Mouse (Mus musculus) cerebellum, adult 11 months (tissue): ENCODE results near the gene Cyp1b1.

Experiments used
- DNase-seq: peaks from one replicate; pipeline ENCODE4 v3.0.0; 2022

Gene Cyp1b1

DNA sequence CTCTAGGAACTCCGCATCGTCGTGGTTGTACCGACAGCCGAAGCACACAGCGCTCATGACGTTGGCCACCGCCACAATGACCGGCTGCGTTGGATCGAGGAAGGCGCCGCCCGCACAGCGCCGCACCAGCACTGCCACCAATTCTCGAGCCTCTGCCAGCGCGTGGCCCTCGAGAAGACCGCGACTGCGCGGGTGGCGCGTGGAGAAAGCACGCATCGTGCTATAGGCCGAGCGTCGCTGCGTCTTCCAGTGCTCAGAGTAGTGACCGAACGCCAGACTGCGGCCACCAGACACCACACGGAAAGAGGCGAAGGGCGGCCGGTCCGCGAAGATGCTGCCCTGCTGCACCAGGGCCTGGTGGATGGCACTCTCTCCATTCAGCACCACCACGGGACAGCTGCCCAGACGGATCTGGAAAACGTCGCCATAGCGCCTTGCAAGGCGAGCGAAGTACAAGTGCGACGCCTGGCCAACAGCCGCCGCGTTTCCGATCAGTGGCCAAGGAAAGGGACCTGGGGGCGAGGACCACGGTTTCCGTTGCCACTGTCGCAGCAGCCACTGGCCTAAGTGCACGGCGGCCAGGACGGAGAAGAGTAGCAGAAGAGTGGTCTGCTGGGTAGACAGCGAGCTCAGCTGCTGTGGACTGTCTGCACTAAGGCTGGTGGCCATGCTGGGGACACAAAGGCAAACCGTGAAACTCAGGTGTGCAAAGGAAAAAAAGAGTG, 1.1 kb downstream of the Cyp1b1 start:
- no peak for DNase-seq

DNA sequence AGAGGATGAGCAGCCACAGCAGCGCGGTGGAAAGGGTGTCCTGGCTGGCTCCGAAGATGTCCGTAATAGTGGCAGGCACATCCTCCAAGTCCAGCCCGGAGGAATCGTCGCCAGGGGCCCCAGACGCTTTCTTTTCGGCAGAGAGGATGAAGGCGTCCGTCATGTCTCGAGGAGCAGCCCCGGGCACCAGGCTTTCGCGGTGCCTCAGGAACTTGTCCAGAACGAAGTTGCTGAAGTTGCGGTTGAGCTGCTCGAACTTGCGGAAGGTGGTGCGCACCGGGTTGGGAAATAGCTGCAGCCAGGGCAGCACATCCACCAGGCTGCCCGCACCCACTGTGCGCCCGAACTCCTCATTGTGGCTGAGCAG, 1.6 kb downstream of the Cyp1b1 start:
- no peak for DNase-seq

DNA sequence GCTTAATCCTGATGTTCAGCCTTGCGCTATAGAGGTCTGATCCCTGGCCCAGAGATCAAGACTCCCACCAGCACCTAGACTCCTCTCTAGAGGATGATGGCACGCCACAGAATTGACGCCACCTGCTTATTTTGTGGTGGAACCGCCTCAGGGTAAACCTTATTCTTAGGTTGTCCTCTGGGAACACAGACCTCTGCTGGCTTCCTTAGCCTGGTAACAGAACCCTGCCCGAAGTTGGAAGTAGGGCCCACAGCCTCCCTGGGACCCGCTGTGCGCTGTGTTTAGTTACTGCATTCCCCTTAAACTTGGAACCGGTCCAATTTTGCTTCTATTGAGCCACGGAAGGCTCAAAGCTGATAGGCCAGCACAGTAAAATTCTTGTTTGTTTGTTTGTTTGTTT, 2.3 kb downstream of the Cyp1b1 start:
- no peak for DNase-seq

DNA sequence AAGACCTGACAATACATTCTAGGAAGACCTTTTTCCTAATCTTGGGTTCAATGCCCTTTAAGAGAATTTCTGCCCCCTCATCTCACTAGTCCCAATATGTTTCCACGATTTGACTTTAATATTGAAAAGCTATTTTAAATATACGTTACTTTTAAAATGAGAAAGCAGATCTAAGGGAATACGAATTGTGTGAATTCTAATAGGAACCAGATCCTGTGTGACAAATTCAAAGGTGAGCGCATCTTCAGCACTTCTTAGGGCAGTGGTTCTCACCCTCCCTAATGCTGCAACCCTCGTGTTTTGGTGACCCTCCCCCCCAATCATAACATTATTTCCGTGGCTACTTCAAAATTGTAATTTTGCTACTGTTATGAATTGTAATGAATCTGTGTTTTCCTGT, 2.9 kb downstream of the Cyp1b1 start:
- no peak for DNase-seq

GRCm38 (mm10) chr17:79710246-79710842, 4.5 kb downstream of the Cyp1b1 start:
- DNase-seq, result no peak

DNA sequence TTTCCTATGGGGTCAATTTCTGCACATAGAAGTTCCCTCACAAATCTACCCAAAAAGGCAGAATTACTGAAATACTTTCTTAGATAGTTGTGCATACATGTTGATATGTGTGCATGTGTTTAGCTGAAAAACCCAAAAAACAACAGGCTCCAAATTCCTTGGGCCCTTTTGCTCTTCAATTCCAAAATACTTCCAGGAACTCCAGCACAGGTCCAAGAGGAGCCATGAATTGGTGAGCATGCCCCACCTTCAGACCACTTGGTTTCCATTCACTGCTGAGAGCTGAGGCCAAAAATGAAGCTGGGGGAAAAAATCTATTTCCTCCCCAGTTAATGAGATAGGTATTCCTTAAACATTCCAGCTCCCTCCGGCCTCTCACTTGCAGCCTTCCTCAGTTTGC, 5.1 kb downstream of the Cyp1b1 start:
- DNase-seq, result no peak

- DNase-seq, result no peak
Measured at GRCm38 (mm10) chr17:79708168-79708567, 6.7 kb downstream of the Cyp1b1 start.

DNA sequence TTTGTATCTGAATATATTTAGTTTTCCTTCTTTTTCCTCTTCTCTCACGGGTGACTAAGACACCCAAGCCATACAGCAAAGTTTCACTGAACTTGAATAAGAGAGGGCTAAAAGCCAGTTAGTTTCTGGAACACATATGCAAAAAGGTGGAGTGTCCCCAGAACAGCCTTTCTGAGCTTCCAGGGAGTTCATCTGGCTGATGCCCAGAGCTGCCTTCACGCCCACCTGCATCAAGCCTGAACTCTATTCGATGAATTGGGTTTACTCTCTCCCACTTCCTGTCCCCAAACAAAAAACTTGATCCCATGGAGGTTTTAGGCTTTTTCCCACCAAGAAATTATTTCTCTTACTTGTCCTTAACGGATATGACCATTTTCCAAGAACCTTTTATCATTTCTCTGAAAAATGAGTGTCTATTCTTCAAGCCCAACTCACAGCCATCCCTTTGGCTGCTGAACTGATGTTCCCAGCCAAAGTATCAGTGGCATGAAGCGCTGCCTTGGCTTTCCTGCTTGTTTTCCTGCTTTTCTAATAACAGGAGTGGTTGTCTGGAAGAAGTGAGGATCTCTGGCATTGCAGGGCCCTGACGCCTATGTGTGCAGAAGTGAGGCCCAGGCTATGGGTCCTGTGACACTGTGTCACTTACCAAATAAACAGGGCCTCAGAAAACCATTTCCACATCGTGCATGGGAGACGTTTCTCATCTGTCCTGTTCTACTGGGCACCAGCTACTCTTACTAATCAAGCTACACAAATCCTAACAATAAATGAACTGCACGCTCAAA, 9.0 kb downstream of the Cyp1b1 start:
- no peak for DNase-seq

- no peak for DNase-seq
Measured at GRCm38 (mm10) chr17:79700871-79701270, 14.0 kb downstream of the Cyp1b1 start.

DNA sequence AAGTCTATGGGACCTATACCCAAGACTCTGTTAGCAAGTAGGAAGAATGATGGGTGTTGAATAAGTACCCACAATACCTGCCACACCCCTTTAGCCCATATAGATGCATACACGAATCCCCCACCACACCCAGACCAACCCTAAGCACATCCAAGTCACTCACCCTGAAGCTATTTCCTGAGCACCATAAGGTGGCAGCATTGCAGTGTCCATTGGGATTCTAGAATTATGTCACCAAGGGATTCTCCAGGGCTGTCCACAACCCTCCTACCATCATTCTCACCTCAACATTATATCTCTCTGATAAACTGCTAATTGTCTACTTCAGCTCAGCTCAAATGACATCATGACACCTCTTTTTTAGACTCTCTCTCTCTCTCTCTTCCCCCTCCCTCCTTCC, 15.7 kb downstream of the Cyp1b1 start:
- no peak for DNase-seq

- DNase-seq, result no peak
Measured at GRCm38 (mm10) chr17:79695541-79695940, 19.3 kb downstream of the Cyp1b1 start.

DNA sequence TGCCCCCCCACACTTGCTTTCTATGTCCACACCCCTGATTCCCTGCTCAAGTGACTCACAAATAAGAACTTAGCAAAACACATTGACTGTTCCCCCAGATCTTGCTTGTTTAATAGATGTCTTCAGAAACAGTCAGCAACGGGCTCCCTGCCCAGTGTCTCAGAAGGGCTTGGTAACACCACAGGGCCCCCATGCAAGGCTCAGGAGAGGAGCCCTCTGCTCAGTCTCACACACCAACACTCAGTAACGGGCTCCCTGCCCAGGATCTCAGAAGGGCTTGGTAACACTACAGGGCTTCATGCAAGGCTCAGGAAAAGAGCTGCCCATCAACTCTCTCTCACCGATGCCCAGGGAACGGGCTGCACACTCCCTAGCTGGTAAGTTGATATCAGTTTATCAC, 19.8 kb downstream of the Cyp1b1 start:
- DNase-seq, result no peak

GRCm38 (mm10) chr17:79670837-79671236, 44.0 kb downstream of the Cyp1b1 start:
- no peak for DNase-seq

- no peak for DNase-seq
Measured at GRCm38 (mm10) chr17:79664106-79664417, 50.8 kb downstream of the Cyp1b1 start.

DNA sequence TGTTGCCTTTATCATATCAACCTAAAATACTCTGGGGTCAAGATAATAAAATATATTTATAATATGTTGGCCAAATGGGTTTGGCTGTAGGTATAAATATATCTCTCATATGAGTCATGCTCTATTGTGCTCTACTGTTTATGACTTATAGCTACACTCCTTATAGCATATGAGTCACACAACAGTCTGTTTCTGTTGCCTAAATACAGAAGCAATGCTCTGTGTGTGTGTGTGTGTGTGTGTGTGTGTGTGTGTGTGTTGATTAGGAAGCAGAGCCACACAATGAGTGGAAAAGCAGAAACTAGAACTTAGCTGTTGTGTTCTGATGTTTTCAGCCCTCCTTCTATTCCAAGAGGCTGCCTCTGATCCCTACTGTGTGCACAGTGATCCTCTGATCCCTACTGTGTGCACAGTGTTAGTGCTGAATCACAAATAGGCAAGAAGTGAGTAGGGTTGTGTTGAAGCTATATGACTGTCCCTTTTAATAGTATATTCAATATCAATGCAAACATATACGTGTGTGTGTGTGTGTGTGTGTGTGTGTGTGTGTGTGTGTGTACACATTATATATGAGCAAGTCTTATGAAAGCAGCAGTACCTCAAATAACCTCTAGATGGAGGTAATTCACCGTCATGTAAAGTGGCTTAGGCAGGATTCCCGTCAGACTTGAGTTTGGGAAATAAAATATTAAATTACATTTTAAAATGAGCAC, 51.3 kb downstream of the Cyp1b1 start:
- no peak for DNase-seq

DNA sequence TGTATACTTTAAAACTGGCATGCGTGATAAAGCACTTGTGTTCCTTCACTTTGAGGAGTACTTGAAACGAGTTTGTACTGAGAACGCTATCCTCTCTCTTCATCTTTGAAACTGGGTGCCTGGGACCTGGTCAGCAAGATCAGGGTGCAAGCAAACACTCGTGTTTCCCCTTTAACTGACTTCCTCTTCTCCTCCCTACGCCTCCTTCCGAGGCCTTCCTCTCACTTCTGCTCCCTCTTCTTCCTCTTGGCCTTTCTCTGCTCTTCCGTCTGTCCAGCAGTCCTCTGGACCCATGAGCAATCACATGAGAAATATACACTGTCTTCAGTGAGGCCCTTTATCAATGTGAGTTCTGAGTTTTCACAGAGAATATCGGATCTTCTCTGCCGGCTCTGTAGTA, 53.0 kb downstream of the Cyp1b1 start:
- no peak for DNase-seq

GRCm38 (mm10) chr17:79661387-79661786, 53.5 kb downstream of the Cyp1b1 start:
- peak; percentile 22 for DNase-seq

DNA sequence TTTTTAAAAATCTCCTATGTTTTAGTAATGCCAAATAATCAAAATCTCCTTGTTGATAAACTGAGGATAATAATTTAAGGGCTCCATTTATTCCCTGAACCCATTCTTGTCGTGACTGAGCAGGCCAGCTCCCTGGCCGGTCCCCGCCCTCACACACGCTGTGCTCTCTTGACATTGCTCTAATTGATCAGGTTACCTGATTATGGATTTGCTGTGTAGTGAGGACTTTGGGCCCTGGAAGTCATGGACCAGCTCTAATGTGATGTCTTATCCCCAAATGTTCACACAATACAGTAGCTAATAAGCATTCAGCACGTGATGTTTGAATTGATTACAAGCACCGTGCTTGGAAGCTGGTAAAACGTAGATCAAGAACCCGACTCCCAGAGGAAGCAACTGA, 56.0 kb downstream of the Cyp1b1 start:
- no peak for DNase-seq

GRCm38 (mm10) chr17:79658452-79658851, 56.4 kb downstream of the Cyp1b1 start:
- DNase-seq, result no peak

DNA sequence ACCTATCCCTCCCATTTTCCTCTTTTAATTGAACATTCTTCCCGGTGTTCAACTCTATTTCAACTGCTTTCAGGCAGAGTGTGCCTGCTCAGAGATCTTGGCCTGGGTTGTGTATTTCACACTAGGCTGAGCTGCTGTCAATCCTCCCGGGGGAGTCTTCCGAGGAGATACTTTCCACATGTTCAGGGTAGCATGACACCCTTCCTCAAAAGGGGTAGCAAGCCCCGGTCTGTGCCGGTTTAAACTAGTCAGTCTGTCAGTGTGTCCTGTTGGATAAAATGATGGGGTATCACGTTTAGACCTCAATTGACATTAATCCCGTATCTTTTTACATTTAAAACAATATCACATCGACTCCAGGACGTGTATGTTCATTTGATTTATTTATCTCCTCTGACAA, 57.1 kb downstream of the Cyp1b1 start:
- DNase-seq, result no peak

- DNase-seq, result no peak
Measured at GRCm38 (mm10) chr17:79654187-79654586, 60.7 kb downstream of the Cyp1b1 start.

GRCm38 (mm10) chr17:79653171-79653570, 61.7 kb downstream of the Cyp1b1 start:
- DNase-seq, result no peak
